Mouse (Mus musculus): ENCODE data around the gene Chst4.

DNA sequence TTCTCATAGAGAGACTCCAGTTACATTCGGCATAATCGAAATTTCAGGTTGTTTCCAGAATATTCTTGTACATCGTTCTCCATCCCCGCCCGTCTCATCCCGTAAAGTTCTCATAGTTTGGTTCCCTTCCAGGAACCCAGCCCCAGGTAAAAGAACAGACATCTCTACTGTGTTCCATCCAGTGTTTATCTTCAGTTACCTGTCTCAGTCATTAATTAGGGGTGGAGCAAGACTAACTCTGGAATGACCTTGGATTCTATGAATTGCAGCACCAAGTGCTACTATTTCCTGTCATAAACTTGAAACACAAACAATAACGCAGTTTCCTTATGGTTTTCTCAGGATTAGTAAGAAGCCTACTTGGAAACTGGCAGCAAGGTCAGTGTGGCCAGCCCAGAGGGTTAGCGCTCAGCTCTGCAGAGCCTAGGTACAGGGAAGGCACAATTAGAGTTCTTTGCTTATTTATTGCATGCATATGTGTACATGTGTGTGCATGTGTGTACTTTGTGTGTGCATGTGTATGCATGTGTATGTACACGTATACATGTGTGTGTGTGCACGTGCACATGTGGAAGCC, 16.7 kb downstream of the Chst4 start:
- TF ChIP-seq CTCF (IDR thresholded peaks at IDR 0.05; ENCODE audit: borderline replicate concordance, insufficient read depth, low read length): no peak
- TF ChIP-seq POLR2A (IDR thresholded peaks at IDR 0.05; ENCODE audit: low read depth, low read length): no peak

Data from embryonic fibroblast, embryonic 13.5 days (primary cell).